Mouse (Mus musculus): ENCODE results near the gene Syngr1. TPM values are rescaled to one million over a fixed set of nuclear protein-coding genes. Genes with fewer than 3 reads are reported as not detected.
A peak's percentile ranks its signal among the peaks of the same experiment; 100 is the strongest.

Syngr1 gene
- polyA plus RNA-seq, 1 experiment from 2014 or later = 10.5 TPM

- 94% methylated on average over 3 of the region's 3 CpGs for WGBS
- Histone ChIP-seq H3K9me3 (no peaks in the 10 kb centered on the region), H3K4me3 (no peak overlapping the region), H3K27me3 (ENCODE audit: poor library complexity, severe bottlenecking) (no peaks in the 10 kb centered on the region), H3K27ac (no peak overlapping the region), H3K4me1 (peaks cover 35% of the 10 kb centered on the region), H3K36me3 (replicated peaks) (peaks cover 78% of the 10 kb centered on the region)
- DNase-seq (ENCODE audit: extremely low spot score, low spot score) = no peak
Measured at GRCm38 (mm10) chr15:80161199-80161598, 70.1 kb downstream of the Syngr1 start.

GRCm38 (mm10) chr15:80162401-80162964 lies 71.3 kb downstream of the Syngr1 start:
- Histone ChIP-seq H3K4me3 (no peak overlapping the region), H3K36me3 (replicated peaks) (peaks cover 65% of the 10 kb centered on the region), H3K27me3 (ENCODE audit: poor library complexity, severe bottlenecking) (no peaks in the 10 kb centered on the region), H3K4me1 (peaks cover 35% of the 10 kb centered on the region), H3K27ac (no peak overlapping the region), H3K9me3 (no peaks in the 10 kb centered on the region)
- no peak for DNase-seq (ENCODE audit: extremely low spot score, low spot score)
- WGBS = 93% methylated on average over 4 of the region's 4 CpGs

GRCm38 (mm10) chr15:80163274-80163673 lies 72.1 kb downstream of the Syngr1 start:
- no peak overlapping the region for H3K27ac ChIP-seq
- H3K36me3 ChIP-seq (replicated peaks) = peaks cover 57% of the 10 kb centered on the region

GRCm38 (mm10) chr15:80163716-80164115 lies 72.6 kb downstream of the Syngr1 start:
- Histone ChIP-seq H3K27ac (no peak overlapping the region), H3K27me3 (ENCODE audit: poor library complexity, severe bottlenecking) (no peaks in the 10 kb centered on the region), H3K9me3 (no peaks in the 10 kb centered on the region), H3K36me3 (replicated peaks) (peaks cover 53% of the 10 kb centered on the region), H3K4me3 (no peak overlapping the region), H3K4me1 (peaks cover 23% of the 10 kb centered on the region)
- DNase-seq (ENCODE audit: extremely low spot score, low spot score) = no peak
- WGBS = 94% methylated on average over 4 of the region's 4 CpGs

More at GRCm38 (mm10) chr15:80163274-80163673, 72.1 kb downstream of the Syngr1 start:
- H3K27me3 ChIP-seq (ENCODE audit: poor library complexity, severe bottlenecking) = no peaks in the 10 kb centered on the region
- H3K4me1 ChIP-seq = peaks cover 27% of the 10 kb centered on the region
- no peak for DNase-seq (ENCODE audit: extremely low spot score, low spot score)
- no peak overlapping the region for H3K4me3 ChIP-seq
- no peaks in the 10 kb centered on the region for H3K9me3 ChIP-seq
- 91% methylated on average over 11 of the region's 11 CpGs for WGBS

- Histone ChIP-seq H3K27me3 (ENCODE audit: poor library complexity, severe bottlenecking) (no peaks in the 10 kb centered on the region), H3K4me1 (peaks cover 12% of the 10 kb centered on the region), H3K36me3 (replicated peaks) (peaks cover 36% of the 10 kb centered on the region), H3K4me3 (no peak overlapping the region), H3K27ac (no peak overlapping the region), H3K9me3 (no peaks in the 10 kb centered on the region)
- DNase-seq (ENCODE audit: extremely low spot score, low spot score) = no peak
- 68% methylated on average over 5 of the region's 5 CpGs for WGBS
Measured at GRCm38 (mm10) chr15:80165396-80165795, 74.3 kb downstream of the Syngr1 start.

Small RNAs within 50 kb of the gene (microRNA-seq; reads per million reads assigned to microRNA genes)
- 47.3 reads per million, percentile 41 among the genes with 10 or more reads in this experiment for gene Snord43

Other genes starting within 250 kb of the Syngr1 start
- gene Apobec3, start 199.7 kb upstream of the Syngr1 start, polyA plus RNA-seq (2016; fragmentation: Nextera tagmentation; extraction: Ambion mirVana) = 9.2 and 11.0 TPM in 2 replicates
- gene Cbx7, start 120.2 kb upstream of the Syngr1 start, polyA plus RNA-seq (2016; fragmentation: Nextera tagmentation; extraction: Ambion mirVana) = 2.8 and 3.9 TPM in 2 replicates
- gene Pdgfb, start 76.4 kb upstream of the Syngr1 start, polyA plus RNA-seq (2016; fragmentation: Nextera tagmentation; extraction: Ambion mirVana) = 1.8 TPM in 2 replicates
- 1,023 and 1,061 TPM in 2 replicates for gene Rpl3, start 534 bp downstream of the Syngr1 start, polyA plus RNA-seq (2016; fragmentation: Nextera tagmentation; extraction: Ambion mirVana)
- gene Tab1, start 41.8 kb downstream of the Syngr1 start, polyA plus RNA-seq (2016; fragmentation: Nextera tagmentation; extraction: Ambion mirVana) = 40.8 and 42.8 TPM in 2 replicates
- 5.1 and 5.9 TPM in 2 replicates for gene Mgat3, start 82.4 kb downstream of the Syngr1 start, polyA plus RNA-seq (2016; fragmentation: Nextera tagmentation; extraction: Ambion mirVana)
- 44.3 and 48.2 TPM in 2 replicates for gene Mief1, start 142.7 kb downstream of the Syngr1 start, polyA plus RNA-seq (2016; fragmentation: Nextera tagmentation; extraction: Ambion mirVana)
- 3.6 and 3.7 TPM in 2 replicates for gene AC140267.1, start 144.5 kb downstream of the Syngr1 start, polyA plus RNA-seq (2016; fragmentation: Nextera tagmentation; extraction: Ambion mirVana)
- 120 and 132 TPM in 2 replicates for gene Atf4, start 163.8 kb downstream of the Syngr1 start, polyA plus RNA-seq (2016; fragmentation: Nextera tagmentation; extraction: Ambion mirVana)
- gene Rps19bp1, start 173.0 kb downstream of the Syngr1 start, polyA plus RNA-seq (2016; fragmentation: Nextera tagmentation; extraction: Ambion mirVana) = 63.5 and 66.2 TPM in 2 replicates
- gene Cacna1i, start 195.9 kb downstream of the Syngr1 start, polyA plus RNA-seq (2016; fragmentation: Nextera tagmentation; extraction: Ambion mirVana) = 0.02 and 0.04 TPM in 2 replicates

Measured in forebrain, embryonic 10.5 days (tissue).